ENCODE assay signal across 8 mouse cellular contexts in the genomic region with DNA sequence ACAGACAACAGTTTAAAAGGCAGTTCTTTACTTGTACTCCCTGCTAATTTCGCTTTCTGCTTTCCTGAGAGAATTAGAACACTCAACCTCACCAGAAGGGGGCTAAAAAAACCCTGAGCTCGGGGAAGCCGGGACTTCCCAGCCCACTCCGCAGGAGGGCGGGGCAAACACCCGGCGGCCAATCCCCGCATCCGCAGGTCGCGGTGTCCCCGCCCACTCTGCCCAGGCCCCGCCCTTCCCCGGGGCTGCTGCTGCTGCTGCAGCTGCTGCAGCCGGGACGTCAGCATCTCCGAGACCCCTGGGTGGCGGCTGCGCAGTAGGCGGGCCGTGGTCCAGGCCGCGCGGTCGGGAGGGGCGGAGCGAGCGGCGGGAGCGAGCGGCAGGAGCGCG. TPM values are rescaled to one million over a fixed set of nuclear protein-coding genes. Genes with fewer than 3 reads are reported as not detected.
DNase-seq lines count a peak whose midpoint lies in the region; ATAC-seq and TF ChIP-seq lines count a peak whose summit lies in the region.

No protein-coding gene starts in this region.

- no peaks in the 10 kb centered on the region for H3K27me3 ChIP-seq in CH12.LX (replicated peaks)
- no peaks in the 10 kb centered on the region for H3K27me3 ChIP-seq in forebrain, embryonic 12.5 days
- no peaks in the 10 kb centered on the region for H3K27me3 ChIP-seq in liver, postnatal 0 days (ENCODE audit: insufficient read depth, low read length)
- H3K27me3 ChIP-seq in neural tube, embryonic 14.5 days (ENCODE audit: control insufficient read depth, insufficient read depth, low read length): no peaks in the 10 kb centered on the region

- H3K36me3 ChIP-seq in CH12.LX (replicated peaks in 1 of 2; ENCODE audit: control insufficient read depth in 1 of 2, insufficient read depth in 1 of 2, low read length in 1 of 2): peaks cover 0 to 2% of the 10 kb centered on the region in 2 experiments
- no peaks in the 10 kb centered on the region for H3K36me3 ChIP-seq in forebrain, embryonic 12.5 days (replicated peaks)
- 0 out of 2 replicates have a peak, but pooled peaks cover 3% of the 10 kb centered on the region for H3K36me3 ChIP-seq in liver, postnatal 0 days (replicated peaks; ENCODE audit: insufficient read depth, low read length)
- no peaks in the 10 kb centered on the region for H3K36me3 ChIP-seq in neural tube, embryonic 14.5 days (ENCODE audit: control insufficient read depth, insufficient read depth, low read length)

- H3K9ac ChIP-seq in CH12.LX (ENCODE audit: insufficient read depth, low read depth): no peak overlapping the region; the same call in 1 of the 2 replicates
- peak overlapping the region; percentile 81; the same call in 1 of the 2 replicates for H3K9ac ChIP-seq in forebrain, embryonic 12.5 days
- H3K9ac ChIP-seq in liver, postnatal 0 days (replicated peaks): peak overlapping the region; percentile 96
- H3K9ac ChIP-seq in neural tube, embryonic 14.5 days (replicated peaks; ENCODE audit: low read depth, low read length): peak overlapping the region; percentile 92

- in situ Hi-C loops in CH12.LX (cut with MboI; ENCODE audit: low pct_ligation_motif_present, low pct_unique_long_range_greater_than_20kb, low sequenced_read_pairs): no loop called here

- TF ChIP-seq EP300 in CH12.LX (IDR thresholded peaks at IDR 0.05; ENCODE audit: low read length): no peak
- no peak for TF ChIP-seq EP300 in liver, postnatal 0 days (IDR thresholded peaks at IDR 0.05; ENCODE audit: low read depth)

- dilution Hi-C loops in CH12.LX (cut with MboI; ENCODE audit: extremely low pct_ligation_motif_present, extremely low pct_unique_long_range_greater_than_20kb, low sequenced_read_pairs): no loop called here

- 0 out of 2 replicates have a peak, but pooled peaks cover 6% of the 10 kb centered on the region for H3K79me2 ChIP-seq in CH12.LX (replicated peaks; ENCODE audit: control insufficient read depth, extremely low read depth, insufficient read depth, poor library complexity, severe bottlenecking)

- WGBS in forebrain, embryonic 12.5 days: under 1% methylated on average over 31 of the region's 33 CpGs
- WGBS in large intestine, adult 2 months: 1% methylated on average over 33 of the region's 33 CpGs
- WGBS in liver, postnatal 0 days (ENCODE audit: insufficient replicate concordance): under 1% methylated on average over 19 of the region's 33 CpGs
- under 1% methylated on average over 27 of the region's 33 CpGs for WGBS in neural tube, embryonic 14.5 days

- H3K4me2 ChIP-seq in CH12.LX (ENCODE audit: insufficient read depth, low read depth, poor library complexity, severe bottlenecking): 0 out of 2 replicates have a peak overlapping the region, but pooled peaks have one; percentile 22
- H3K4me2 ChIP-seq in forebrain, embryonic 12.5 days: peak overlapping the region; percentile 63
- H3K4me2 ChIP-seq in liver, postnatal 0 days (ENCODE audit: low read depth, low read length): peak overlapping the region; percentile 76
- H3K4me2 ChIP-seq in neural tube, embryonic 14.5 days (ENCODE audit: low read depth, low read length): peak overlapping the region; percentile 29

- TF ChIP-seq CTCF in CH12.LX (conservative IDR thresholded peaks at IDR 0.05 in 1 of 2, IDR thresholded peaks at IDR 0.05 in 1 of 2; ENCODE audit: low read depth in 2 of 2, low read length in 2 of 2): peak in 1 of 2 experiments; percentile 50; a peak in 2 of 4 replicates
- peak; percentile 69 for TF ChIP-seq CTCF in liver, postnatal 0 days (IDR thresholded peaks at IDR 0.05; ENCODE audit: low read depth)

- no peak overlapping the region for H3K27ac ChIP-seq in CH12.LX (ENCODE audit: insufficient read depth, low read depth)
- peak overlapping the region; percentile 88; the same call in 1 of the 2 replicates for H3K27ac ChIP-seq in forebrain, embryonic 12.5 days
- peak overlapping the region; percentile 98 for H3K27ac ChIP-seq in liver, postnatal 0 days (ENCODE audit: low read depth)
- H3K27ac ChIP-seq in neural tube, embryonic 14.5 days (ENCODE audit: low read depth, low read length): peak overlapping the region; percentile 89

- peaks cover 0 to 33% of the 10 kb centered on the region in 2 experiments; a peak in 2 of 4 replicates for H3K4me1 ChIP-seq in CH12.LX (ENCODE audit: control insufficient read depth in 1 of 2, insufficient read depth in 2 of 2)
- peaks cover 15% of the 10 kb centered on the region for H3K4me1 ChIP-seq in forebrain, embryonic 12.5 days
- H3K4me1 ChIP-seq in liver, postnatal 0 days (ENCODE audit: insufficient read depth): peaks cover 23% of the 10 kb centered on the region
- H3K4me1 ChIP-seq in neural tube, embryonic 14.5 days (ENCODE audit: control insufficient read depth, insufficient read depth, low read length): peaks cover 14% of the 10 kb centered on the region; the same call in 1 of the 2 replicates

- no peaks in the 10 kb centered on the region for H3K9me3 ChIP-seq in CH12.LX (replicated peaks; ENCODE audit: low read length)
- H3K9me3 ChIP-seq in forebrain, embryonic 12.5 days: no peaks in the 10 kb centered on the region
- no peaks in the 10 kb centered on the region for H3K9me3 ChIP-seq in liver, postnatal 0 days (ENCODE audit: low read length)
- H3K9me3 ChIP-seq in neural tube, embryonic 14.5 days (ENCODE audit: control insufficient read depth, low read length): no peaks in the 10 kb centered on the region

- DNase-seq in CH12.LX (ENCODE audit: extremely low read depth): peak; percentile 94
- DNase-seq in c-Kit-positive CD71-positive TER-119-negative erythroid progenitor cells, embryonic 14.5 days (ENCODE audit: low read depth): peak; percentile 92
- peak; percentile 98 for DNase-seq in heart, postnatal 10 days
- peak; percentile 63 for DNase-seq in large intestine, adult 2 months (ENCODE audit: low read depth, low spot score)
- DNase-seq in liver, postnatal 0 days: peak; percentile 99
- peak; percentile 100 for DNase-seq in testis, postnatal 10 days (ENCODE audit: low spot score)

- peak; percentile 100 for ATAC-seq in forebrain, embryonic 12.5 days (ENCODE audit: low FRiP score)
- peak; percentile 96 for ATAC-seq in liver, postnatal 0 days
- peak; percentile 99 for ATAC-seq in neural tube, embryonic 14.5 days (ENCODE audit: low read depth)

- intact Hi-C loops in heart, postnatal 10 days (cut with DNase I): loop anchor here (5.0 to 10.0 kb wide), 2 partner anchors 343 to 670 kb away; no protein-coding TSS in a partner anchor

- H3K4me3 ChIP-seq in CH12.LX (replicated peaks in 1 of 3; ENCODE audit: low read depth in 2 of 3, low read length in 2 of 3, poor library complexity in 1 of 3): peak overlapping the region; percentile 30 to 98 (median 70)
- peak overlapping the region; percentile 82 for H3K4me3 ChIP-seq in forebrain, embryonic 12.5 days (replicated peaks)
- peak overlapping the region; percentile 94 for H3K4me3 ChIP-seq in liver, postnatal 0 days (ENCODE audit: low read depth, low read length)
- peak overlapping the region; percentile 79 for H3K4me3 ChIP-seq in neural tube, embryonic 14.5 days (ENCODE audit: low read depth, low read length)

- no peak; the same call in none of the 2 replicates for TF ChIP-seq RAD21 in CH12.LX (IDR thresholded peaks at IDR 0.05; ENCODE audit: low read depth, low read length)

- no peak for TF ChIP-seq POLR2A in CH12.LX (IDR thresholded peaks at IDR 0.05; ENCODE audit: low read depth, low read length)

TF ChIP-seq in CH12.LX, 34 proteins besides CTCF, POLR2A, EP300 and RAD21:
- 0 out of 2 replicates have a peak, but pooled peaks have one; percentile 33 for TF ChIP-seq ZNF384 (IDR thresholded peaks at IDR 0.05; ENCODE audit: low read depth, low read length)
- no peak for TF ChIP-seq MAFK (IDR thresholded peaks at IDR 0.05; ENCODE audit: insufficient replicate concordance, low read length)
- peak; percentile 84 for TF ChIP-seq NRF1 (IDR thresholded peaks at IDR 0.05; ENCODE audit: low read depth, low read length)
- no peak for TF ChIP-seq PAX5 (IDR thresholded peaks at IDR 0.05; ENCODE audit: low read length)
- 0 out of 2 replicates have a peak, but pooled peaks have one; percentile 30 for TF ChIP-seq ELF1 (IDR thresholded peaks at IDR 0.05; ENCODE audit: low read depth, low read length)
- peak; percentile 30; the same call in 1 of the 2 replicates for TF ChIP-seq TCF12 (IDR thresholded peaks at IDR 0.05; ENCODE audit: low read depth, low read length)
- no peak for TF ChIP-seq BHLHE40 (IDR thresholded peaks at IDR 0.05; ENCODE audit: low read depth, low read length)
- TF ChIP-seq SMC3 (IDR thresholded peaks at IDR 0.05; ENCODE audit: low read depth, low read length): peak; percentile 46
- TF ChIP-seq MAX (IDR thresholded peaks at IDR 0.05; ENCODE audit: low read length): no peak
- no peak for TF ChIP-seq MEF2A (IDR thresholded peaks at IDR 0.05; ENCODE audit: borderline replicate concordance, low read depth, low read length)
- 0 out of 2 replicates have a peak, but pooled peaks have one; percentile 30 for TF ChIP-seq TBP (conservative IDR thresholded peaks at IDR 0.05; ENCODE audit: low read depth, low read length)
- 0 out of 2 replicates have a peak, but pooled peaks have one; percentile 46 for TF ChIP-seq MAZ (IDR thresholded peaks at IDR 0.05; ENCODE audit: low read depth, low read length)
- TF ChIP-seq ETS1 (conservative IDR thresholded peaks at IDR 0.05; ENCODE audit: low read depth, low read length): 0 out of 2 replicates have a peak, but pooled peaks have one; percentile 15

RNA-seq across cellular contexts. Expression of a gene that starts 0.2 kb away (rescaled TPM):
- total RNA-seq in CH12.LX (2012; rRNA removed) (7.0 and 7.3 TPM in 2 replicates), CH12.LX (2014; rRNA removed) (22.2 and 25.3 TPM in 2 replicates)
- polyA plus RNA-seq in CH12.LX (2012; ENCODE audit: insufficient read length, low read depth): 9.7 and 12.2 TPM in 2 replicates
- polyA plus RNA-seq in forebrain, embryonic 12.5 days (2016; fragmentation: Nextera tagmentation; extraction: Ambion mirVana): 1.7 and 1.9 TPM in 2 replicates
- 10 to 100 TPM; 18.5 to 19.7 TPM for total RNA-seq in heart, postnatal 10 days (2021)
- polyA plus RNA-seq in large intestine, adult 2 months (2012; rRNA removed): 6.6 and 7.5 TPM in 2 replicates
- 3.4 and 3.9 TPM in 2 replicates for polyA plus RNA-seq in liver, postnatal 0 days (2015; fragmentation: Nextera tagmentation; extraction: Ambion mirVana)
- polyA plus RNA-seq in neural tube, embryonic 14.5 days (2014; fragmentation: Nextera tagmentation; extraction: Ambion mirVana): 3.7 and 3.8 TPM in 2 replicates

Comparison
In these comparisons a context has a peak if more than half of its experiments do, and no peak if none do; other contexts are left out.
1. H3K4me2 ChIP-seq: peak in every context shown above with its lines; median percentile 76 in liver, postnatal 0 days; 63 in forebrain, embryonic 12.5 days; 29 in neural tube, embryonic 14.5 days; 22 in CH12.LX.